Mouse (Mus musculus): ENCODE measurements around the gene Slc10a6. TPM values are rescaled to one million over a fixed set of nuclear protein-coding genes. Genes with fewer than 3 reads are reported as not detected.

Slc10a6 gene
- polyA plus RNA-seq, 2 experiments = not detected

- WGBS (ENCODE audit: insufficient replicate concordance) = 66% methylated on average over 1 of the region's 1 CpGs
- TF ChIP-seq CTCF (IDR thresholded peaks at IDR 0.05; ENCODE audit: low read depth) = no peak
- no peak for TF ChIP-seq EP300 (IDR thresholded peaks at IDR 0.05; ENCODE audit: low read depth)
- Histone ChIP-seq H3K4me1 (replicated peaks; ENCODE audit: control insufficient read depth in 2 of 2, insufficient read depth in 2 of 2, low read length in 1 of 2) (no peaks in the 10 kb centered on the region; a peak in 1 of 4 replicates), H3K27me3 (ENCODE audit: control insufficient read depth, insufficient read depth, low read length) (no peaks in the 10 kb centered on the region), H3K36me3 (replicated peaks; ENCODE audit: control insufficient read depth, insufficient read depth, low read depth) (no peaks in the 10 kb centered on the region), H3K9ac (replicated peaks) (no peak overlapping the region), H3K27ac (no peak overlapping the region), H3K4me2 (ENCODE audit: low read depth) (no peak overlapping the region), H3K4me3 (ENCODE audit: insufficient read depth in 1 of 2, low read depth in 2 of 2, low read length in 2 of 2) (no peak overlapping the region), H3K9me3 (ENCODE audit: control insufficient read depth, low read length) (no peaks in the 10 kb centered on the region)
- no peak for DNase-seq (ENCODE audit: low read depth in 3 of 3, low spot score in 3 of 3)
- no peak for ATAC-seq (ENCODE audit: insufficient read depth)
These were observed 15.0 kb upstream of the Slc10a6 start for GRCm38 (mm10) chr5:103644167-103644566.

GRCm38 (mm10) chr5:103637162-103637561 is 8.0 kb upstream of the Slc10a6 start:
- ATAC-seq (ENCODE audit: insufficient read depth) (no peak), DNase-seq (ENCODE audit: low read depth in 3 of 3, low spot score in 3 of 3) (no peak)
- Histone ChIP-seq H3K27me3 (ENCODE audit: control insufficient read depth, insufficient read depth, low read length) (no peaks in the 10 kb centered on the region), H3K4me1 (replicated peaks; ENCODE audit: control insufficient read depth in 2 of 2, insufficient read depth in 2 of 2, low read length in 1 of 2) (no peaks in the 10 kb centered on the region), H3K36me3 (replicated peaks; ENCODE audit: control insufficient read depth, insufficient read depth, low read depth) (no peaks in the 10 kb centered on the region), H3K27ac (no peak overlapping the region), H3K4me2 (ENCODE audit: low read depth) (no peak overlapping the region), H3K9ac (replicated peaks) (no peak overlapping the region), H3K9me3 (ENCODE audit: control insufficient read depth, low read length) (no peaks in the 10 kb centered on the region), H3K4me3 (ENCODE audit: insufficient read depth in 1 of 2, low read depth in 2 of 2, low read length in 2 of 2) (no peak overlapping the region)
- 68% methylated on average over 2 of the region's 2 CpGs for WGBS (ENCODE audit: insufficient replicate concordance)
- TF ChIP-seq EP300 (IDR thresholded peaks at IDR 0.05; ENCODE audit: low read depth) = no peak
- no peak for TF ChIP-seq CTCF (IDR thresholded peaks at IDR 0.05; ENCODE audit: low read depth)

GRCm38 (mm10) chr5:103629854-103630580 is 814 bp upstream of the Slc10a6 start:
- ATAC-seq (ENCODE audit: insufficient read depth) = no peak
- Histone ChIP-seq H3K4me2 (ENCODE audit: low read depth) (no peak overlapping the region), H3K27ac (no peak overlapping the region), H3K9me3 (ENCODE audit: control insufficient read depth, low read length) (no peaks in the 10 kb centered on the region), H3K4me3 (ENCODE audit: insufficient read depth in 1 of 2, low read depth in 2 of 2, low read length in 2 of 2) (no peak overlapping the region), H3K36me3 (replicated peaks; ENCODE audit: control insufficient read depth, insufficient read depth, low read depth) (no peaks in the 10 kb centered on the region), H3K27me3 (ENCODE audit: control insufficient read depth, insufficient read depth, low read length) (no peaks in the 10 kb centered on the region), H3K9ac (replicated peaks) (no peak overlapping the region), H3K4me1 (replicated peaks; ENCODE audit: control insufficient read depth in 2 of 2, insufficient read depth in 2 of 2, low read length in 1 of 2) (no peaks in the 10 kb centered on the region)
- WGBS (ENCODE audit: insufficient replicate concordance) = 60% methylated on average over 9 of the region's 9 CpGs
- no peak for DNase-seq (ENCODE audit: low read depth in 3 of 3, low spot score in 3 of 3)
- TF ChIP-seq EP300 (IDR thresholded peaks at IDR 0.05; ENCODE audit: low read depth) = no peak
- no peak for TF ChIP-seq CTCF (IDR thresholded peaks at IDR 0.05; ENCODE audit: low read depth)

- WGBS (ENCODE audit: insufficient replicate concordance) = 53% methylated on average over 6 of the region's 6 CpGs
- H3K9ac ChIP-seq (replicated peaks) = no peak overlapping the region
- DNase-seq (ENCODE audit: low read depth in 3 of 3, low spot score in 3 of 3) (no peak), ATAC-seq (ENCODE audit: insufficient read depth) (no peak)
- H3K4me2 ChIP-seq (ENCODE audit: low read depth) = no peak overlapping the region
- H3K27ac ChIP-seq = no peak overlapping the region
- no peaks in the 10 kb centered on the region for H3K9me3 ChIP-seq (ENCODE audit: control insufficient read depth, low read length)
- no peaks in the 10 kb centered on the region for H3K27me3 ChIP-seq (ENCODE audit: control insufficient read depth, insufficient read depth, low read length)
- no peaks in the 10 kb centered on the region for H3K4me1 ChIP-seq (replicated peaks; ENCODE audit: control insufficient read depth in 2 of 2, insufficient read depth in 2 of 2, low read length in 1 of 2)
- TF ChIP-seq EP300 (IDR thresholded peaks at IDR 0.05; ENCODE audit: low read depth) (no peak), CTCF (IDR thresholded peaks at IDR 0.05; ENCODE audit: low read depth) (no peak)
- H3K4me3 ChIP-seq (ENCODE audit: insufficient read depth in 1 of 2, low read depth in 2 of 2, low read length in 2 of 2) = no peak overlapping the region
- H3K36me3 ChIP-seq (replicated peaks; ENCODE audit: control insufficient read depth, insufficient read depth, low read depth) = no peaks in the 10 kb centered on the region
These were observed 704 bp downstream of the Slc10a6 start for GRCm38 (mm10) chr5:103628499-103628898.

GRCm38 (mm10) chr5:103624831-103625230 is 4.4 kb downstream of the Slc10a6 start:
- no peaks in the 10 kb centered on the region for H3K9me3 ChIP-seq (ENCODE audit: control insufficient read depth, low read length)
- H3K4me1 ChIP-seq (replicated peaks; ENCODE audit: control insufficient read depth in 2 of 2, insufficient read depth in 2 of 2, low read length in 1 of 2) = no peaks in the 10 kb centered on the region
- no peak for DNase-seq (ENCODE audit: low read depth in 3 of 3, low spot score in 3 of 3)
- no peak overlapping the region for H3K27ac ChIP-seq
- 56% methylated on average over 5 of the region's 5 CpGs for WGBS (ENCODE audit: insufficient replicate concordance)
- no peaks in the 10 kb centered on the region for H3K36me3 ChIP-seq (replicated peaks; ENCODE audit: control insufficient read depth, insufficient read depth, low read depth)
- no peaks in the 10 kb centered on the region for H3K27me3 ChIP-seq (ENCODE audit: control insufficient read depth, insufficient read depth, low read length)
- no peak overlapping the region for H3K9ac ChIP-seq (replicated peaks)
- ATAC-seq (ENCODE audit: insufficient read depth) = no peak
- no peak overlapping the region for H3K4me2 ChIP-seq (ENCODE audit: low read depth)
- TF ChIP-seq EP300 (IDR thresholded peaks at IDR 0.05; ENCODE audit: low read depth) (no peak), CTCF (IDR thresholded peaks at IDR 0.05; ENCODE audit: low read depth) (no peak)
- H3K4me3 ChIP-seq (ENCODE audit: insufficient read depth in 1 of 2, low read depth in 2 of 2, low read length in 2 of 2) = no peak overlapping the region
